Mouse (Mus musculus) heart, embryonic 10.5 days (tissue): ENCODE results near the gene 2410137M14Rik. TPM values are rescaled to one million over a fixed set of nuclear protein-coding genes. Genes with fewer than 3 reads are reported as not detected.
"Not testable (repeated sequence)": the region's sequence is repeated elsewhere in the genome, so short reads cannot be mapped to it uniquely, and the experiment has no call there.

Experiments used
- DNase-seq: peaks from one replicate; pipeline ENCODE4 v3.0.0-alpha.2; 2017; ENCODE audit warnings: low spot score
- H3K27ac ChIP-seq: fragments of 300-500 bp; sonication (generic); 2 replicates; pipeline ENCODE4 v1.5.1; 2016; ENCODE audit warnings: mild to moderate bottlenecking
- H3K27me3 ChIP-seq: fragments of 300-500 bp; sonication (generic); 2 replicates; pipeline ENCODE4 v1.6.1; 2016; ENCODE audit warnings: mild to moderate bottlenecking; ENCODE audit not compliant: poor library complexity, insufficient read depth, severe bottlenecking
- H3K36me3 ChIP-seq: fragments of 300-500 bp; sonication (generic); 2 replicates; pipeline ENCODE4 v1.6.1; 2016; ENCODE audit warnings: mild to moderate bottlenecking, moderate library complexity
- H3K4me1 ChIP-seq: fragments of 300-500 bp; sonication (generic); 2 replicates; pipeline ENCODE4 v1.6.1; 2016; ENCODE audit warnings: mild to moderate bottlenecking
- H3K4me3 ChIP-seq: fragments of 300-500 bp; sonication (generic); 2 replicates; pipeline ENCODE4 v1.5.1; 2016; ENCODE audit warnings: mild to moderate bottlenecking, moderate library complexity
- H3K9me3 ChIP-seq: fragments of 300-500 bp; sonication (generic); 2 replicates; pipeline ENCODE4 v1.6.1; 2016; ENCODE audit warnings: mild to moderate bottlenecking, moderate library complexity
- WGBS: fragments of 180-500 bp; shearing (Covaris S2); methylation state at CpG from one replicate; pipeline ENCODE4 v1.1.7; 2016; 5-methylcytosine and 5-hydroxymethylcytosine counted together
- polyA plus RNA-seq: library from polyadenylated mRNA; unstranded; fragments of >200 nt; fragmentation: Nextera tagmentation; extraction: Ambion mirVana; gene quantifications from 2 replicates; pipeline ENCODE4 v1.2.1, GENCODE M21; 2016

2410137M14Rik gene
- polyA plus RNA-seq: 0.19 and 0.32 TPM in 2 replicates

- peaks cover 12% of the 10 kb centered on the region for H3K4me1 ChIP-seq
- WGBS: 8% methylated on average over 18 of the region's 18 CpGs
- peak within 1 kb of the TSS; percentile 50 for H3K4me3 ChIP-seq
- H3K27me3 ChIP-seq: no peaks in the 10 kb centered on the region; the same call in 1 of the 2 replicates
- peak within 1 kb of the TSS; percentile 44 for H3K27ac ChIP-seq
- H3K36me3 ChIP-seq: no peaks in the 10 kb centered on the region
- no peaks in the 10 kb centered on the region for H3K9me3 ChIP-seq
- no peak for DNase-seq
These were observed at the start of gene 2410137M14Rik for GRCm38 (mm10) chr17:36981221-36981813. TSS of gene 2410137M14Rik (minus strand) at chr17:36981237.

- Histone ChIP-seq H3K4me3 (peak overlapping the region; percentile 57), H3K4me1 (no peaks in the 10 kb centered on the region), H3K36me3 (no peaks in the 10 kb centered on the region), H3K9me3 (no peaks in the 10 kb centered on the region), H3K27me3 (no peaks in the 10 kb centered on the region), H3K27ac (peak overlapping the region; percentile 90)
- no peak for DNase-seq
- 74% methylated on average over 8 of the region's 8 CpGs for WGBS
These were observed 48.1 kb upstream of the 2410137M14Rik start for GRCm38 (mm10) chr17:37029162-37029561.

- H3K36me3 ChIP-seq: no peaks in the 10 kb centered on the region
- H3K4me1 ChIP-seq: no peaks in the 10 kb centered on the region
- H3K27ac ChIP-seq: peak overlapping the region; percentile 90
- H3K27me3 ChIP-seq: no peaks in the 10 kb centered on the region
- WGBS: under 1% methylated on average over 14 of the region's 14 CpGs
- H3K9me3 ChIP-seq: no peaks in the 10 kb centered on the region
- H3K4me3 ChIP-seq: peak overlapping the region; percentile 57
- peak; percentile 98 for DNase-seq
These were observed 47.7 kb upstream of the 2410137M14Rik start for GRCm38 (mm10) chr17:37028683-37029120.

- Histone ChIP-seq H3K4me3 (peak overlapping the region; percentile 57), H3K27ac (peak overlapping the region; percentile 90), H3K9me3 (no peaks in the 10 kb centered on the region), H3K27me3 (no peaks in the 10 kb centered on the region), H3K4me1 (no peaks in the 10 kb centered on the region), H3K36me3 (no peaks in the 10 kb centered on the region)
- WGBS: 5% methylated on average over 10 of the region's 10 CpGs
- DNase-seq: no peak
These were observed 47.2 kb upstream of the 2410137M14Rik start for GRCm38 (mm10) chr17:37028212-37028611.

- peak overlapping the region; percentile 90 for H3K27ac ChIP-seq
These were observed 46.4 kb upstream of the 2410137M14Rik start for GRCm38 (mm10) chr17:37027486-37027885.

GRCm38 (mm10) chr17:37026425-37026824, 45.4 kb upstream of the 2410137M14Rik start:
- no peaks in the 10 kb centered on the region for H3K4me1 ChIP-seq
- no peak overlapping the region for H3K27ac ChIP-seq
- no peaks in the 10 kb centered on the region for H3K9me3 ChIP-seq
- no peaks in the 10 kb centered on the region for H3K27me3 ChIP-seq
- no peaks in the 10 kb centered on the region for H3K36me3 ChIP-seq
- no peak for DNase-seq
- H3K4me3 ChIP-seq: no peak overlapping the region
- 98% methylated on average over 2 of the region's 2 CpGs for WGBS

More at GRCm38 (mm10) chr17:37027486-37027885, 46.4 kb upstream of the 2410137M14Rik start:
- no peak overlapping the region for H3K4me3 ChIP-seq
- 95% methylated on average over 4 of the region's 4 CpGs for WGBS
- H3K36me3 ChIP-seq: no peaks in the 10 kb centered on the region
- no peaks in the 10 kb centered on the region for H3K4me1 ChIP-seq
- no peak for DNase-seq
- H3K27me3 ChIP-seq: no peaks in the 10 kb centered on the region
- no peaks in the 10 kb centered on the region for H3K9me3 ChIP-seq

- no peak within 1 kb of the TSS for H3K27ac ChIP-seq
- H3K27me3 ChIP-seq: no peaks in the 10 kb centered on the region
- no peak for DNase-seq
- no peak within 1 kb of the TSS for H3K4me3 ChIP-seq
- H3K9me3 ChIP-seq: no peaks in the 10 kb centered on the region
- H3K36me3 ChIP-seq: no peaks in the 10 kb centered on the region
- WGBS: 70% methylated on average over 9 of the region's 9 CpGs
- no peaks in the 10 kb centered on the region for H3K4me1 ChIP-seq
These were observed 41.9 kb upstream of the 2410137M14Rik start, which contains the start of gene Mog for GRCm38 (mm10) chr17:37022628-37023576. TSS of gene Mog (minus strand) at chr17:37023398.

GRCm38 (mm10) chr17:37019242-37019641, 38.2 kb upstream of the 2410137M14Rik start:
- H3K4me1 ChIP-seq, H3K36me3 ChIP-seq, DNase-seq, H3K4me3 ChIP-seq, H3K9me3 ChIP-seq, H3K27me3 ChIP-seq, H3K27ac ChIP-seq: not testable (repeated sequence)
- WGBS: 97% methylated on average over 5 of the region's 5 CpGs

GRCm38 (mm10) chr17:37018328-37018727, 37.3 kb upstream of the 2410137M14Rik start:
- Histone ChIP-seq H3K27me3 (no peaks in the 10 kb centered on the region), H3K9me3 (no peaks in the 10 kb centered on the region), H3K27ac (no peak overlapping the region), H3K36me3 (no peaks in the 10 kb centered on the region), H3K4me1 (no peaks in the 10 kb centered on the region), H3K4me3 (no peak overlapping the region)
- 80% methylated on average over 3 of the region's 3 CpGs for WGBS
- no peak for DNase-seq

- Histone ChIP-seq H3K9me3 (no peaks in the 10 kb centered on the region), H3K27me3 (no peaks in the 10 kb centered on the region), H3K27ac (no peak overlapping the region), H3K36me3 (peaks cover 3% of the 10 kb centered on the region; the same call in 1 of the 2 replicates), H3K4me1 (no peaks in the 10 kb centered on the region), H3K4me3 (no peak overlapping the region)
- no peak for DNase-seq
These were observed 35.3 kb upstream of the 2410137M14Rik start for GRCm38 (mm10) chr17:37016333-37016732.

GRCm38 (mm10) chr17:37012141-37012540, 31.1 kb upstream of the 2410137M14Rik start:
- WGBS: 44% methylated on average over 5 of the region's 5 CpGs
- Histone ChIP-seq H3K4me3 (no peak overlapping the region), H3K27ac (no peak overlapping the region), H3K4me1 (no peaks in the 10 kb centered on the region), H3K27me3 (no peaks in the 10 kb centered on the region), H3K36me3 (peaks cover 43% of the 10 kb centered on the region), H3K9me3 (no peaks in the 10 kb centered on the region)
- no peak for DNase-seq

GRCm38 (mm10) chr17:37011719-37012118, 30.7 kb upstream of the 2410137M14Rik start:
- DNase-seq: no peak
- peaks cover 46% of the 10 kb centered on the region for H3K36me3 ChIP-seq
- H3K27me3 ChIP-seq: no peaks in the 10 kb centered on the region
- H3K27ac ChIP-seq: no peak overlapping the region
- no peak overlapping the region for H3K4me3 ChIP-seq
- no peaks in the 10 kb centered on the region for H3K4me1 ChIP-seq
- H3K9me3 ChIP-seq: no peaks in the 10 kb centered on the region
- WGBS: 70% methylated on average over 3 of the region's 3 CpGs

- H3K27me3 ChIP-seq: no peaks in the 10 kb centered on the region
- H3K9me3 ChIP-seq: no peaks in the 10 kb centered on the region
- no peaks in the 10 kb centered on the region for H3K4me1 ChIP-seq
- WGBS: 88% methylated on average over 17 of the region's 17 CpGs
- no peak overlapping the region for H3K27ac ChIP-seq
- H3K4me3 ChIP-seq: no peak overlapping the region
- DNase-seq: no peak
- H3K36me3 ChIP-seq: peaks cover 66% of the 10 kb centered on the region
These were observed 28.5 kb upstream of the 2410137M14Rik start for GRCm38 (mm10) chr17:37009460-37010042.
